Mouse (Mus musculus): ENCODE results near the gene Apeh. TPM values are rescaled to one million over a fixed set of nuclear protein-coding genes. Genes with fewer than 3 reads are reported as not detected.

Gene Apeh
- total and polyA plus RNA-seq, 2 experiments from 2014 or later: 39.6 to 47.8 TPM

- Histone ChIP-seq H3K4me2 (ENCODE audit: low read depth, low read length) (no peak overlapping the region), H3K36me3 (ENCODE audit: insufficient read depth, low read length) (peaks cover 48% of the 10 kb centered on the region), H3K9me3 (ENCODE audit: low read length) (no peaks in the 10 kb centered on the region), H3K4me3 (ENCODE audit: low read length) (no peak overlapping the region), H3K27ac (no peak overlapping the region), H3K9ac (replicated peaks; ENCODE audit: low read length) (no peak overlapping the region), H3K27me3 (ENCODE audit: insufficient read depth, low read length) (no peaks in the 10 kb centered on the region), H3K4me1 (ENCODE audit: insufficient read depth, low read length) (peaks cover 7% of the 10 kb centered on the region; the same call in 1 of the 2 replicates)
- TF ChIP-seq CTCF (IDR thresholded peaks at IDR 0.05; ENCODE audit: low read depth): no peak
- WGBS: 88% methylated on average over 22 of the region's 22 CpGs
- DNase-seq (ENCODE audit: low spot score) (no peak), ATAC-seq (no peak)
Measured at GRCm38 (mm10) chr9:108054331-108055040, 39.9 kb downstream of the Apeh start.

GRCm38 (mm10) chr9:108053665-108054225 is 40.7 kb downstream of the Apeh start:
- TF ChIP-seq CTCF (IDR thresholded peaks at IDR 0.05; ENCODE audit: low read depth): no peak
- DNase-seq (ENCODE audit: low spot score): no peak
- Histone ChIP-seq H3K27ac (no peak overlapping the region), H3K9ac (replicated peaks; ENCODE audit: low read length) (no peak overlapping the region), H3K9me3 (ENCODE audit: low read length) (no peaks in the 10 kb centered on the region), H3K27me3 (ENCODE audit: insufficient read depth, low read length) (no peaks in the 10 kb centered on the region), H3K4me3 (ENCODE audit: low read length) (no peak overlapping the region), H3K36me3 (ENCODE audit: insufficient read depth, low read length) (peaks cover 42% of the 10 kb centered on the region), H3K4me2 (ENCODE audit: low read depth, low read length) (no peak overlapping the region), H3K4me1 (ENCODE audit: insufficient read depth, low read length) (peaks cover 8% of the 10 kb centered on the region; the same call in 1 of the 2 replicates)
- ATAC-seq: no peak
- WGBS: 92% methylated on average over 15 of the region's 15 CpGs

GRCm38 (mm10) chr9:108052885-108053664 is 41.3 kb downstream of the Apeh start, which contains the start of gene Amigo3:
TSS of gene Amigo3 (plus strand) at chr9:108053159.
- Histone ChIP-seq H3K9ac (replicated peaks; ENCODE audit: low read length) (no peak within 1 kb of the TSS), H3K4me3 (ENCODE audit: low read length) (no peak within 1 kb of the TSS), H3K4me2 (ENCODE audit: low read depth, low read length) (peak within 1 kb of the TSS; percentile 34; the same call in 1 of the 2 replicates), H3K9me3 (ENCODE audit: low read length) (no peaks in the 10 kb centered on the region), H3K27ac (peak within 1 kb of the TSS; percentile 20; the same call in 1 of the 2 replicates), H3K4me1 (ENCODE audit: insufficient read depth, low read length) (peaks cover 8% of the 10 kb centered on the region; the same call in 1 of the 2 replicates), H3K36me3 (ENCODE audit: insufficient read depth, low read length) (peaks cover 36% of the 10 kb centered on the region), H3K27me3 (ENCODE audit: insufficient read depth, low read length) (no peaks in the 10 kb centered on the region)
- ATAC-seq (peak; percentile 53), DNase-seq (ENCODE audit: low spot score) (peak; percentile 98)
- peak; percentile 91 for TF ChIP-seq CTCF (IDR thresholded peaks at IDR 0.05; ENCODE audit: low read depth)
- 60% methylated on average over 20 of the region's 20 CpGs for WGBS

DNA sequence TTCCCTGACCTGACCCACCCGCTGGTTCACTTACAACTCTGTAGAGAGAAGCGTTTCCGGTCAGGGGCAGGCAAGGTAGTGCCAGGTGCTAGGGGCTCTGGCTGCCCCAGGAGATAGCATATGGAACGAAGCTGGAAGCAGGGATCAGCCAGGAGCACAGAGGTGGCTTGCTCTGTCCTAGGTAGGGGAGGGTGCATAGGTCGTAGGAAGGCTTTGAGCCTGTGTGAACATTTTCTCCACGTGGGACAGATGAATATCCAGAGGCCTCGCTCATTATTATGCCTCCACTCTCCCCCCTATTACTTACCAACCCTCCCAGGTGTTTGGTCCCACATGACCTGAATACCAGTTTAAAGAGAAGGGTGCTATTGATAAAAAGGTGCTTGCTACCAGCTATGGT is 42.0 kb downstream of the Apeh start:
- no peak for ATAC-seq
- Histone ChIP-seq H3K27ac (peak overlapping the region; percentile 20; the same call in 1 of the 2 replicates), H3K36me3 (ENCODE audit: insufficient read depth, low read length) (peaks cover 33% of the 10 kb centered on the region)

GRCm38 (mm10) chr9:108051931-108052220 is 42.5 kb downstream of the Apeh start:
- Histone ChIP-seq H3K4me1 (ENCODE audit: insufficient read depth, low read length) (peaks cover 8% of the 10 kb centered on the region; the same call in 1 of the 2 replicates), H3K4me2 (ENCODE audit: low read depth, low read length) (no peak overlapping the region), H3K9ac (replicated peaks; ENCODE audit: low read length) (no peak overlapping the region), H3K27me3 (ENCODE audit: insufficient read depth, low read length) (no peaks in the 10 kb centered on the region), H3K4me3 (ENCODE audit: low read length) (no peak overlapping the region), H3K27ac (no peak overlapping the region), H3K36me3 (ENCODE audit: insufficient read depth, low read length) (peaks cover 33% of the 10 kb centered on the region), H3K9me3 (ENCODE audit: low read length) (no peaks in the 10 kb centered on the region)
- ATAC-seq (no peak), DNase-seq (ENCODE audit: low spot score) (no peak)
- WGBS: 88% methylated on average over 4 of the region's 4 CpGs
- TF ChIP-seq CTCF (IDR thresholded peaks at IDR 0.05; ENCODE audit: low read depth): no peak

More for the DNA sequence above, 42.0 kb downstream of the Apeh start:
- Histone ChIP-seq H3K27me3 (ENCODE audit: insufficient read depth, low read length) (no peaks in the 10 kb centered on the region), H3K4me3 (ENCODE audit: low read length) (no peak overlapping the region), H3K9me3 (ENCODE audit: low read length) (no peaks in the 10 kb centered on the region), H3K4me2 (ENCODE audit: low read depth, low read length) (no peak overlapping the region), H3K4me1 (ENCODE audit: insufficient read depth, low read length) (peaks cover 8% of the 10 kb centered on the region; the same call in 1 of the 2 replicates), H3K9ac (replicated peaks; ENCODE audit: low read length) (no peak overlapping the region)
- WGBS: 73% methylated on average over 7 of the region's 7 CpGs
- DNase-seq (ENCODE audit: low spot score): no peak
- TF ChIP-seq CTCF (IDR thresholded peaks at IDR 0.05; ENCODE audit: low read depth): no peak

- H3K9me3 ChIP-seq (ENCODE audit: low read length): no peaks in the 10 kb centered on the region
- no peaks in the 10 kb centered on the region for H3K27me3 ChIP-seq (ENCODE audit: insufficient read depth, low read length)
- H3K4me1 ChIP-seq (ENCODE audit: insufficient read depth, low read length): peaks cover 8% of the 10 kb centered on the region; the same call in 1 of the 2 replicates
- 94% methylated on average over 15 of the region's 15 CpGs for WGBS
- DNase-seq (ENCODE audit: low spot score) (no peak), ATAC-seq (no peak)
- no peak for TF ChIP-seq CTCF (IDR thresholded peaks at IDR 0.05; ENCODE audit: low read depth)
- H3K9ac ChIP-seq (replicated peaks; ENCODE audit: low read length): no peak overlapping the region
- H3K27ac ChIP-seq: no peak overlapping the region
- H3K4me2 ChIP-seq (ENCODE audit: low read depth, low read length): no peak overlapping the region
- H3K36me3 ChIP-seq (ENCODE audit: insufficient read depth, low read length): peaks cover 32% of the 10 kb centered on the region
- no peak overlapping the region for H3K4me3 ChIP-seq (ENCODE audit: low read length)
Measured at GRCm38 (mm10) chr9:108051184-108051930, 43.0 kb downstream of the Apeh start.

All from hindbrain, postnatal 0 days (tissue).